Mouse (Mus musculus) kidney, adult 8-10 months (tissue): Measurements from ENCODE around the gene Ttc39a.
"Not testable (repeated sequence)": the region's sequence is repeated elsewhere in the genome, so short reads cannot be mapped to it uniquely, and the experiment has no call there.

Experiments
- DNase-seq, 2 experiments: peaks; one replicate each; pipeline ENCODE4 v3.0.0; 2022

Gene Ttc39a

GRCm38 (mm10) chr4:109406486-109407175 is at the start of gene Ttc39a:
Gene Ttc39a (plus strand): TSS chr4:109406623.
- peak; percentile 17 to 19 for DNase-seq

- DNase-seq = no peak
Measured at GRCm38 (mm10) chr4:109378107-109378506, 28.3 kb upstream of the Ttc39a start.

- DNase-seq = no peak
Measured at GRCm38 (mm10) chr4:109382457-109382856, 24.0 kb upstream of the Ttc39a start.

- DNase-seq = no peak
Measured at GRCm38 (mm10) chr4:109385599-109385998, 20.8 kb upstream of the Ttc39a start.

GRCm38 (mm10) chr4:109393229-109393779 is 13.1 kb upstream of the Ttc39a start:
- DNase-seq = no peak

- DNase-seq = no peak
Measured at GRCm38 (mm10) chr4:109393902-109394301, 12.5 kb upstream of the Ttc39a start.

- no peak for DNase-seq
Measured at GRCm38 (mm10) chr4:109394314-109395074, 11.9 kb upstream of the Ttc39a start.

GRCm38 (mm10) chr4:109400366-109400980 is 6.0 kb upstream of the Ttc39a start:
- DNase-seq = no peak

GRCm38 (mm10) chr4:109401176-109401689 is 5.2 kb upstream of the Ttc39a start:
- DNase-seq = no peak

GRCm38 (mm10) chr4:109404908-109405307 is 1.5 kb upstream of the Ttc39a start:
- not testable (repeated sequence) for DNase-seq

- no peak for DNase-seq
Measured at GRCm38 (mm10) chr4:109405415-109405814, 1.0 kb upstream of the Ttc39a start.

GRCm38 (mm10) chr4:109406054-109406485 is 353 bp upstream of the Ttc39a start:
- DNase-seq = peak; percentile 54 to 58

GRCm38 (mm10) chr4:109407176-109407520 is 725 bp downstream of the Ttc39a start:
- no peak for DNase-seq

- no peak for DNase-seq
Measured at GRCm38 (mm10) chr4:109407701-109408485, 1.5 kb downstream of the Ttc39a start.

- DNase-seq = no peak
Measured at GRCm38 (mm10) chr4:109410681-109411376, 4.4 kb downstream of the Ttc39a start.

GRCm38 (mm10) chr4:109411377-109411967 is 5.0 kb downstream of the Ttc39a start:
- DNase-seq = no peak

- DNase-seq = no peak
Measured at GRCm38 (mm10) chr4:109412233-109412632, 5.8 kb downstream of the Ttc39a start.

- no peak for DNase-seq
Measured at GRCm38 (mm10) chr4:109417998-109418397, 11.6 kb downstream of the Ttc39a start.

GRCm38 (mm10) chr4:109419017-109419416 is 12.6 kb downstream of the Ttc39a start:
- peak; percentile 55 to 80 for DNase-seq

GRCm38 (mm10) chr4:109419563-109419962 is 13.1 kb downstream of the Ttc39a start:
- peak; percentile 53 to 69 for DNase-seq

GRCm38 (mm10) chr4:109420138-109420795 is 13.8 kb downstream of the Ttc39a start:
- DNase-seq = no peak
